Mouse (Mus musculus) right cerebral cortex, postnatal 10 days (tissue): ENCODE results near the gene Adgrf1.
"Not testable (repeated sequence)": the region's sequence is repeated elsewhere in the genome, so short reads cannot be mapped to it uniquely, and the experiment has no call there.

ENCODE experiments used
- DNase-seq, 2 experiments: peaks; one replicate each; pipeline ENCODE4 v3.0.0; 2021; ENCODE audit warnings: low spot score in 2 of 2

Gene Adgrf1

GRCm38 (mm10) chr17:43266636-43267035 lies 3.5 kb upstream of the Adgrf1 start:
- DNase-seq = no peak

GRCm38 (mm10) chr17:43267046-43267749 lies 2.9 kb upstream of the Adgrf1 start:
- no peak for DNase-seq

GRCm38 (mm10) chr17:43276220-43276619 lies 6.1 kb downstream of the Adgrf1 start:
- DNase-seq = no peak

DNA sequence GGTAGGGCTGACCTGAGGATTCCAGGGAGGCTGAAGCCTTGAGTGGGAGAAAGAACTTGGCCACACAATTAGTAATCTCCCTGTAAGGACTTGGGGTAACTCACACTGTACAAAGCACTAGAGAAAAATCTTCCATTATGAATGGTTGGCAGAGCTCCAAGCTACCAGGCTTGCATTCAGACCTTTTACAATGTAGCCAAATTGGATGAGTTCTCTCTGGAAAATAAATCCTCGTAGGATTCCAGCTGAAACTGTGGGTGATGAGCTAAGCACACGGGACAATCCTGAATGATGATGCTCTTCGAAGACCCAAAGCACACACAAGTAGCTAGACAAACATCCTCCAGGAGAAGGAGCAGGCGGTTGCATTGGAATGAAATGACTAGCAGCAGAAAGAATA lies 7.1 kb downstream of the Adgrf1 start:
- peak; percentile 50 to 52 for DNase-seq

DNA sequence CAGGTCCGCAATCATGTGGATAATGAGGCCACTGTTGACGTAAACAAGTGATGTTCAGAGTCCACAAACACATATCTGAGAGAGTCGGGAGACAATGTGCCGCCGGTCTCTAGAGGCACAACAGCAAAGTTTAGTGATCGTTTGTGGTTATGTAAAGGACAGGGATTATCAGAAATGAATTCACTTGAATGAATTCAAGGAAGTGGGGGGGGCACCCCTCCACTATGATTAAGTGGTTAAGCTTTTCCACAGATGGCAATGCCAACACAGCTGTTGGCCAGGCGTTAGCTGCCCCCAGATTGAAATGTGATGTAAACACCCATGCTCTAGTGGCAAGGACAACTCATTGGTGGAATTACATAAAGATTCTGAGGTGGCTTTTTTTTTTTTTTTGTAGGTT lies 9.5 kb downstream of the Adgrf1 start:
- no peak for DNase-seq

DNA sequence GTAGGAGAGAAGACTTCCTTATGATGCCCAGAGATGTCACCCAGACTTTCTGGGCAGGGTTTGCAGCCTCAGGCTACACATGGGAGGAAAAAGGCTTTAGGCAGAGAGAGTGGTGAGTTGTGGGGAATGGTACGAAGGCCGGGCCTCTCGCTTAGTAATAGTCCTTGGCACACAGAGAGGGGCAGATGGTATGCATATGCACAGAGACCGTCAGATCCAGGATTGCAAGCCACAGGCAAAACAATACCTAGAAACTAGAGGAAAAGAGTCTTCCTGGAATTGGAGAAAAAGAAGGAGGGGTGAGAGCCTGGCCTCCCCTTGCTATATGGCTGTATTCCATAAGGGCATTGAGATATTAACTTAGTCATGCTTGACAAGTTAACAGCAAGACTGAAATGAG lies 12.2 kb downstream of the Adgrf1 start:
- peak in 1 of 2 experiments; percentile 39 for DNase-seq

GRCm38 (mm10) chr17:43282828-43283227 lies 12.7 kb downstream of the Adgrf1 start:
- DNase-seq = no peak

- no peak for DNase-seq
These were observed 29.4 kb downstream of the Adgrf1 start for GRCm38 (mm10) chr17:43299515-43299914.

DNA sequence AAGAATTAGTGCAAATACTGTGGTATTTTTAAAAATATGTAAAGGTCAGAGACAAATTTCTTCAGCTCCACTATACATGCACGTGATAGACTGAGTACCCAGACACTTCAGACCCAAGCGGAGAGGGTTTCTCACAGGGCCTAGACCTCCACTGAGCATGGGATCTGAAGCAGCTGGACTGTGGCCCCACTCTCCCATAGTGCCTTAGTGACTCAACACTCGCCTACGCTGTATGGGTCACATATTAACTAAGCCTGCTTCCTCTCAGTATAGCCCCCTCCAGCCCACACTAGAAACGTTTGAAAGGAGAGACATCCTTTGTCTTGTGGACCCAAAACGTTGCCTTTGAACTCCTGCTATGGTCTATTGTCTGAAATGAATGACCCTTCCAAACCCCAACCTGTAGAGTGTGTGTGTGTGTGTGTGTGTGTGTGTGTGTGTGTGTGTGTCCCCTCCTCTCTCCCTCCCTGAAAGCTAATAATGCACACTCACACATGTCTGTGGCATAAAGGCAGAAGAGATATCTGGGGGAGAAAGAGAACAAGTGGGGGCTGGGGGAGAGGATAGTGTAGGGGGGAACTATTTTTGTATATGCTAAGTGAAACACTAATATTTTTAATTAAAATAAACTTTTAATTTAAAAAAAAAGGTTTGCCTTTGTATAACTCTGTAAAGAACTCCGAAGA lies 56.0 kb downstream of the Adgrf1 start:
- no peak for DNase-seq

GRCm38 (mm10) chr17:43326726-43327700 lies 56.9 kb downstream of the Adgrf1 start:
- peak; percentile 38 to 45 for DNase-seq

- DNase-seq = no peak
These were observed 57.7 kb downstream of the Adgrf1 start for GRCm38 (mm10) chr17:43327810-43328209.

DNA sequence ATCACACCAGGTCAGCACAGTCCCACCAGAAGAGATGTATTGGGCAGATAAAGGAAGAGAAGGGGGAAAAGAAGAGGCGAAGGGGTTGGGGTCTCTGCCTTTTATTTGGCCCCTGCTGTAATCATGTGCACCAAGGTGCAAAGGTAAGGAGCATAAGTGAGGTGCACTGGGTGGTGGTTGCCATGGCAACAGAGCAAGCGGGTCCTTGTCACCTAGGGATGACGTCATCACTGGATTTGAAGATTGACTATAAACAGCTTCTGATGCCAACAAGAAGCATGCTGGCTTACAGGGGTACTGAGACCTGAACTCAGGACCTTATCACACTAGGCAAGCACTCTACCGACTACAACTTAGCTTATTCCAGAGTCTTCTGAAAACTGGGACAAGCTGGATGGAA lies 59.1 kb downstream of the Adgrf1 start:
- no peak for DNase-seq

DNA sequence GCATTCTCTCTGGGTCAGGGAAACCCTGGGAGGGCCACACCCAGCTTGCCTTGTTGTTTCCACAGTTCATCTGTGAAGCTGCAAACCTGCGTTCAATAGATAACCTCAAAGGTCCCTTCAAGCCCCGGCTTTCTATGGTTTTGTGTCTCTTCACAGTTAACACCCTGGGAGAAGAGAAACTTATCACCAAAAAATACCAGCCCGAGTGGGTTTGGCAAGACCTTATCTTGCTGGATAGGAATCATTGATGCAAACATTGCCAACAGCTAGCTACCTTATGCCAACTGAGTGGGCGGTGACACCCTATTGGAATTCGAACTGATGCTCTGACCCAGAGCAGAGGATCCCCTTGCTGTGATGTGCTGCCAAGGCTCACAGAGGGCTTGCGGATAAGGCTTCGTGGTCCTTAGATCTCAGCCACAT lies 59.6 kb downstream of the Adgrf1 start:
- DNase-seq = no peak

DNA sequence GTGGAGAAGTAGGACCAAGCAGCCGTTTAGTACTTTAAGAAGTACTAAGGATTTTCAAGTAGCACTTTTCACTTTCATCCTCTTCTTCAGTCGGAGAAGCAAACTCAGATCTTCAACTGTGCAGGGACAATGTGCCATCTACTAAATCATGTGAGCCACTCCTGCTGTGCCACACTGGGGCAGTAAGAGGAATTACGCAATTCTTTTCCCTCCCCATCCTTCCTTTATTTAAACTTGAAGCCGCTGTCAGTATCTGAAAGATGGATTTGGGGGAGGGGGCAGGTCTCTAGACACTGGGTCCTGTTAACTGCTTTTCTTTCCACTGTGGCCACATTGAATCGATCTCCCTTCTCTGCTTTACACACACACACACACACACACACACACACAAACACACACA lies 62.6 kb downstream of the Adgrf1 start:
- no peak for DNase-seq

- DNase-seq = no peak
These were observed 63.9 kb downstream of the Adgrf1 start for GRCm38 (mm10) chr17:43334074-43334473.

DNA sequence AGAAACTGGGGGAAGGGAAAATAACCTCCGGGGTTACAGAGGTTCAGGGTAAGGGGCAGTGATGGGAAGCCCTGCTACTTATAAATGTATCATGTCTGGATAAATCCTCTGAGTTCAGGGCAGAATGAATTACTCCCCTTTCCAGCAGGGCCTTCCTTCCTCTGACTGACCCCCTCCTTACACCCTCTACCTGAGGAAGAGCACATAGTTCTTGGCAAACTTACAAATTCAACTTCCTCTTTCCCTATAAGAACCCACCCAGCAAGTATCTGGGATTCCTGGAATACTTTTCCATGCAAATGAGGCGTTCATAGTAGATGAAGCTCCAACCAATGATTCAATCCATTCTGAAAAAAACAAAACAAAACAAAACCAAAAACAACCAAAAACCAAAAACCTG lies 67.5 kb downstream of the Adgrf1 start:
- no peak for DNase-seq

DNA sequence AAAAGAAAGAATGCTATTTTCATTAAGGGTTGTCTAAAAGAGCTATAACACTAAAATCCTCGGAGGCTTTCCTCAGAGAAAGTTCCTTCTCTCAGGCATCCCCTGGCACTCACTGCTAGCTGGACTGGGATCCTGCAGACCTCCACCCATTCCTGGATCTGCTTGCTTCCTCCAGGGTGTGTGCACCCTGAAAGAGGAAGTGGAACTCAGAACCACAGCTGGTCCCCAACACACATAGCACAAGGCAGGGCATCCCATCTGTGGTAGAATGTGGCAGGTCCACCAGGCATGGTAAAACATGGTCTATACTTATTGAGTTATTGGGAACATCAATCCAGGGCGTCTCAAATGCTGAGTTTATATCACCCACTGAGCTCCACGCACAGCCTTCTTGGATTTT lies 68.2 kb downstream of the Adgrf1 start:
- no peak for DNase-seq

GRCm38 (mm10) chr17:43346499-43346898 lies 76.4 kb downstream of the Adgrf1 start:
- DNase-seq = not testable (repeated sequence)

GRCm38 (mm10) chr17:43357902-43358539 lies 87.9 kb downstream of the Adgrf1 start:
- no peak for DNase-seq

- no peak for DNase-seq
These were observed 89.9 kb downstream of the Adgrf1 start, which contains the start of gene Adgrf5 for GRCm38 (mm10) chr17:43359826-43360619. Gene Adgrf5 (plus strand): TSS chr17:43360451.

DNA sequence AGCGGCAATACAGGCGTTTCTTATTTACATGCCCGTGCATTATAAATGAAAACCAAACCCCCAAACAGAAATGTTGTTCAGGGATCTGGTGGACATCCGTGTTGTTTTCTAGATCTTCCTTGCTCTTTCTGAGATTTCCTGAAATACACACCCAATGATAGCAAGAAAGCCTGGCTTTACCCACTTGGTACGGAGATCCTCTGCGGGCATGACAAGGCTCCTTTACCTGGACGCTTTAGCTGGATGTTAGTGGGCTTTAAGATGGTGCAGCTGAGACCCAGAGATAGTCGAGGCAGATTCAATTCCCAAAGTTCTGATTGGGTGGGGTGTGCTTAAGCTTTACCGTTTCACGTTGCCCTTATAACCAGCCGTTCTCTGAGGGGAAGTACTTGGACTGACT lies 90.9 kb downstream of the Adgrf1 start:
- no peak for DNase-seq
